Mouse (Mus musculus) liver, postnatal 0 days (tissue): ENCODE measurements around the gene Mfsd4b4.

Source experiments
- CTCF ChIP-seq: sonication (generic); IDR thresholded peaks from 2 replicates; pipeline ENCODE4 v1.5.1; 2016; ENCODE audit warnings: antibody characterized with exemption, low read depth
- EP300 ChIP-seq: IDR thresholded peaks from 2 replicates; pipeline ENCODE4 v1.6.1; 2016; ENCODE audit warnings: antibody characterized with exemption, low read depth, mild to moderate bottlenecking

GRCm38 (mm10) chr10:39893702-39894697 lies 5.0 kb downstream of the Mfsd4b4 start:
- TF ChIP-seq EP300 (no peak), CTCF (no peak)
